Mouse (Mus musculus) ES-Bruce4 (cell line): ENCODE measurements around the gene Krt34. TPM values are rescaled to one million over a fixed set of nuclear protein-coding genes. Genes with fewer than 3 reads are reported as not detected.

ENCODE experiments used
- H3K27ac ChIP-seq: 2 replicates; pipeline ENCODE4 v1.5.1; 2012; ENCODE audit warnings: low read length, inconsistent platforms; ENCODE audit not compliant: insufficient read depth
- H3K27me3 ChIP-seq: 2 replicates; pipeline ENCODE4 v1.6.1; 2012; ENCODE audit warnings: mild to moderate bottlenecking, low read length, inconsistent platforms; ENCODE audit not compliant: control insufficient read depth, poor library complexity, insufficient read depth, severe bottlenecking
- H3K36me3 ChIP-seq: 2 replicates; pipeline ENCODE4 v1.6.1; 2012; ENCODE audit warnings: inconsistent platforms, mild to moderate bottlenecking, low read length, moderate library complexity; ENCODE audit not compliant: control insufficient read depth, poor library complexity, insufficient read depth, severe bottlenecking
- H3K4me1 ChIP-seq: one replicate; pipeline ENCODE4 v1.8.1; 2011; ENCODE audit warnings: low read length; ENCODE audit not compliant: control insufficient read depth, insufficient read depth
- H3K4me3 ChIP-seq: 2 replicates; pipeline ENCODE4 v1.5.1; 2011; ENCODE audit warnings: low read depth, mild to moderate bottlenecking, low read length
- H3K9ac ChIP-seq: 2 replicates; pipeline ENCODE4 v1.6.1; 2012; ENCODE audit warnings: low read depth, mild to moderate bottlenecking, inconsistent platforms; ENCODE audit not compliant: poor library complexity, severe bottlenecking
- H3K9me3 ChIP-seq: replicated peaks from 2 replicates; pipeline ENCODE4 v1.6.1; 2012; ENCODE audit warnings: mild to moderate bottlenecking, low read length, inconsistent platforms; ENCODE audit not compliant: control insufficient read depth, poor library complexity, insufficient read depth, severe bottlenecking
- CTCF ChIP-seq: IDR thresholded peaks from one replicate; pipeline ENCODE4 v1.8.1; 2011; ENCODE audit warnings: low read depth, low read length
- EP300 ChIP-seq: IDR thresholded peaks from 2 replicates; pipeline ENCODE4 v1.6.1; 2011; ENCODE audit warnings: low read depth, low read length; ENCODE audit not compliant: insufficient read depth
- POLR2A ChIP-seq: IDR thresholded peaks from one replicate; pipeline ENCODE4 v1.8.1; 2011; ENCODE audit warnings: low read length; ENCODE audit not compliant: insufficient read depth
- polyA plus RNA-seq: library from polyadenylated mRNA; stranded (reverse); fragments of >200 nt; gene quantifications from 2 replicates; pipeline ENCODE4 v1.2.4, GENCODE M21; 2011; ENCODE audit warnings: low read depth; ENCODE audit not compliant: missing spikeins, insufficient read depth, insufficient read length

The Krt34 gene
- polyA plus RNA-seq, 1 experiment, result not detected

DNA sequence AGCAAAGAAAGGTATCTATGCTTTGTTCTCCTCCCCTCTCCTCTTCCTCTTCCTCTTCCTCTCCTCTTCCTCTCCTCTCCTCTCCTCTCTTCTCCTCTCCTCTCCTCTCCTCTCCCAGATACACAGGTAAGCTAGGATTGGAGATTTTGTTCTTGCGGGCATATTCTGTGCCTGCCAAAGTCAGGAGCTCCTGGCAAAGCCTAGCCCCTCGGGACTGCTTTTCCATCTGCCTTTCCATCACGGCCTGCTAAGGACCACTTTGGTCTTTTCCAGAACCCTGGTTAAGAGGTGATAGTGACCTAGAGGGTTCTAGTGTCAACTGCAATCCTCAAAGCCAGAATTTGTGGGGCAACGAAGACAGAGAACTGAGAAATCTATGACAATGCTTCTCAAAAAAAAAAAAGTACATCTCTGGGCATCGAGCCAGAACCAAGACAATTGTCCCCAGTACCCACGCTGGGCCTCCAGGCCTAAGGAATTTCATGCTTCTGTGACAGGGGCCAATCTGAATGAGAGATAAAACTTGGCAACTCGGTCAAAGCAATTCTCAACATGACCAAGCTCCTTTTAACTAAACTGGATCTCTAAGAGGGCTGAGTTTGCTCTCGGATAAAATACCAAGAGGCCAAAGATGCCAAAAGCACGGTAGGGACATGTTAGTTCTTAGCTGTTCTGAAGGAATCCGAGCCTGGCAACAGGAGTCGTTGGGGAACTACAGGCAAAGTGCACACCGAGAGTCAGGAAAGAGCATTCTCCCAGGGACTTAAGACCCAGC, 25.1 kb upstream of the Krt34 start:
- H3K9me3 ChIP-seq, result no peaks in the 10 kb centered on the region
- H3K9ac ChIP-seq, result no peak overlapping the region
- H3K4me3 ChIP-seq, result no peak overlapping the region
- H3K27ac ChIP-seq, result no peak overlapping the region
- no peak for TF ChIP-seq EP300
- TF ChIP-seq CTCF, result no peak
- no peak for TF ChIP-seq POLR2A
- no peaks in the 10 kb centered on the region for H3K27me3 ChIP-seq
- no peaks in the 10 kb centered on the region for H3K36me3 ChIP-seq
- no peaks in the 10 kb centered on the region for H3K4me1 ChIP-seq

DNA sequence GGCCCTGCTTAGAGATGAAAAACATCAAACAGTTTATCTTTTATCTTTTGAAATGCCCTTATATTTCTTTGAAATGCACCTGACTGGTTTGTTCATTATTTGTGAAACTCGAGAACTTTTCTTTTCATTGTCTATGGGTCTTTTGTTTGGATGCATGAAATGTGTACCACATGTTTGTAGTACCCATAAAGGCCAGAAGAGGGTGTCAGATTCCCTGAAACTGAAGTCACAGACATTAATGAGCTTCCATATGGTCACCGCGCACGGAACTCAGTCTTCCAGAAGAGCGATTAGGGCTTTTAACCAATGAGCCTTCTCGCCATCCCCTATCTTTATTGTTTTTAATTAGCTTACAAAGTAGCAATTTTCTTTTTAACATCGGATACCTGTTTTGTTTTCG, 17.5 kb upstream of the Krt34 start:
- Histone ChIP-seq H3K9ac (no peak overlapping the region), H3K4me1 (no peaks in the 10 kb centered on the region), H3K27me3 (0 out of 2 replicates have a peak, but pooled peaks cover 1% of the 10 kb centered on the region), H3K9me3 (no peaks in the 10 kb centered on the region), H3K4me3 (no peak overlapping the region), H3K36me3 (no peaks in the 10 kb centered on the region), H3K27ac (no peak overlapping the region)
- TF ChIP-seq CTCF, result peak; percentile 5
- TF ChIP-seq EP300, result no peak

DNA sequence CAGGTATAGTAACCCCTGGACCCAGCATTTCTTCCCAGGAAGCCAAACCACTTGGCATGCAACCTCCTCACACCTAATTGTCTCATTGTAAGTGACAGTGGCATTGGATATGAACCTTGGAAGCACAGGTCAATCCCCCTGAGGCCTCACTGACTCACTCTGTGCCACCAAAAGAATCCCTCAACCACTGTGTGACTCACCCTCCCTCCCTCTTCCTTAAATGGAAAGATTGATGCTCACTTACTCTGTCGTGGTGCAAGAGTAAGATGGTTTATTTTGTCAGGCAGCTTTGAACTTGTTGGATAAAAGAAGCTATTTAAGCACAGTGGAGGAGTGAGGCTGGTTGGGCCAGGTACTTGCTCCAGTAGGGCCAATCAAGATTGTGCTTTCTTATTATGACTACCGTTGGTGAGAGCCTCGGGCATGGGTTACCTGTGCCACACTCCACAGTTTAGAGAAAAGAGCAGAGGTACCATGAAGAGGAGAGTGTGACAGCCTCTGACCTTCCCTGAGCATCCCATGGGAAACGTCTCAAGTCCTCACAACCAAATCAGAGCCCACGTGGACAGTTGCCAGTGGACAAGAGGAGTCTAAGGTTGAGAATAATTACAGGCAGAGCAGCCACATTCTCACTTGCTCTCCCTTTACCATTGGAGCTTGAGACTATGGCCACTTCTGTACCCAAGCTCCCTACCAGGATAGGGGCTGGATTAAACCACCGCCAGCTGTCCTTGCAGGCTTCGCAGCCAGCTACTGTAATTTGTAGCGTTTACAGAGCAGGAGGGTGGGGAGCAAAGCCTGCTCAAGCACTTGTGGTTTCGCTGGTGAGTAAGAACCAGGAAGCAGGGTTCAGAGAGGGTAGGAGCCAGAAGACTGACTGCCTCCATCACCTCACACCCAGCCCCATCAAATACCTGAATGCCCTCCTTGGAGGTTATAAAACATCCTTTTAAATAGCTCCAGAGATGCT, 14.6 kb upstream of the Krt34 start:
- H3K27ac ChIP-seq, result no peak overlapping the region
- H3K36me3 ChIP-seq, result no peaks in the 10 kb centered on the region
- H3K4me1 ChIP-seq, result no peaks in the 10 kb centered on the region
- H3K9ac ChIP-seq, result no peak overlapping the region
- no peak overlapping the region for H3K4me3 ChIP-seq
- H3K27me3 ChIP-seq, result 0 out of 2 replicates have a peak, but pooled peaks cover 1% of the 10 kb centered on the region
- H3K9me3 ChIP-seq, result no peaks in the 10 kb centered on the region
- TF ChIP-seq CTCF, result no peak
- no peak for TF ChIP-seq POLR2A
- no peak for TF ChIP-seq EP300

DNA sequence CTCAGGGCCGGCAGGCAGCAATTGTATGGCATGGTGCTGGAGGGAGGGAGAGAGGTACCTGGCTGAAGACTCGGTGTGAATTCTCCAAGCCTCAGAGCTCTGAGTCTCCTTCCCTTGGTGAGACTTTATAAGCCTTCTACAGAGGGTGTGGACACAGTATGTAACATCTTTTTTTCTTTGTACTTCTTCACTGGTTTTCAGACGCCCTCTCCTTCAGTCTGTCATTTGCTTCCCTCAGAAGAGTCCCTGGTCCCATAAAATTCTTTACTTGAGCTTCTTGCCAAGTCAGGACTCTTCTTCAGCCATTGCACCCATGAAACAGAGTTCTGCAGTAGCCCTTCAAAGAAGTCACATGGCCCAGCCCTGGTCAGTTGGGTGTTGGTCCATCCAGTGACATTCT, 9.1 kb upstream of the Krt34 start, which contains the start of gene Krt31:
Krt31 (minus strand) TSS at position 101 of the 400 bp plus-strand sequence.
- no peaks in the 10 kb centered on the region for H3K36me3 ChIP-seq
- no peaks in the 10 kb centered on the region for H3K27me3 ChIP-seq
- H3K4me3 ChIP-seq, result no peak within 1 kb of the TSS
- H3K9ac ChIP-seq, result no peak within 1 kb of the TSS
- H3K27ac ChIP-seq, result no peak within 1 kb of the TSS
- no peak for TF ChIP-seq POLR2A
- no peak for TF ChIP-seq EP300
- TF ChIP-seq CTCF, result no peak
- H3K9me3 ChIP-seq, result no peaks in the 10 kb centered on the region
- no peaks in the 10 kb centered on the region for H3K4me1 ChIP-seq

DNA sequence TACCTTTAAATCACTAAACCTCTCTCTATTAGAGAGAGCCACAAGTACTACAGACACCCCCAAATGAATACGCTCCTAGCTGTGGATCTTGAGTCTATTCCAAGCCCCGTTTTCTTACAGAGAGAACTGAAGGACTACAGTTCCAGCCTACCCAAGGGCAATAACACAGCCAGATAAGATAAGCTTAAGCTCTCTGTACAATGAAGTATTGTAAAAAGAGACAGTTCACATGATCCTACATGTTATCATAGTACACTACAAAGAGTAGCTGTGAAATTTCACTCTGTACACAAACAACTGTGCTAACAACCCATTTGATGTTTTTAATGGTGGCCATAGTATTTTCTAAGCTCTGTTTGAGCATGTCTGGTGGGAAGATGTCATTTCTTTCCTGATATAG, 5.8 kb upstream of the Krt34 start:
- Histone ChIP-seq H3K9ac (no peak overlapping the region), H3K9me3 (no peaks in the 10 kb centered on the region), H3K36me3 (no peaks in the 10 kb centered on the region), H3K27ac (no peak overlapping the region), H3K27me3 (no peaks in the 10 kb centered on the region), H3K4me3 (no peak overlapping the region), H3K4me1 (no peaks in the 10 kb centered on the region)
- TF ChIP-seq POLR2A (no peak), EP300 (no peak), CTCF (no peak)
